Mouse (Mus musculus) lung, embryonic 14.5 days (tissue): ENCODE measurements around the gene Txnrd2. TPM values are rescaled to one million over a fixed set of nuclear protein-coding genes. Genes with fewer than 3 reads are reported as not detected.

Source experiments
- ATAC-seq: fragments of 200-750 bp; cut with Nextera tagmentation; 2 replicates; pipeline ENCODE4 v1.8.0; 2017; ENCODE audit warnings: mild to moderate bottlenecking, moderate TSS enrichment, moderate library complexity; ENCODE audit not compliant: insufficient read depth
- DNase-seq: peaks from one replicate; pipeline ENCODE4 v3.0.0-alpha.2; 2015
- H3K27ac ChIP-seq: fragments of 300-500 bp; sonication (generic); 2 replicates; pipeline ENCODE4 v1.5.1; 2014; ENCODE audit warnings: low read depth, mild to moderate bottlenecking, moderate library complexity
- H3K27me3 ChIP-seq: fragments of 300-500 bp; sonication (generic); 2 replicates; pipeline ENCODE4 v1.6.1; 2014; ENCODE audit warnings: low read length, control low read depth; ENCODE audit not compliant: insufficient read depth
- H3K36me3 ChIP-seq: fragments of 300-500 bp; sonication (generic); 2 replicates; pipeline ENCODE4 v1.6.1; 2014; ENCODE audit warnings: control low read depth; ENCODE audit not compliant: insufficient read depth
- H3K4me1 ChIP-seq: fragments of 300-500 bp; sonication (generic); 2 replicates; pipeline ENCODE4 v1.6.1; 2014; ENCODE audit warnings: antibody characterized with exemption, control low read depth; ENCODE audit not compliant: insufficient read depth
- H3K4me2 ChIP-seq: fragments of 300-500 bp; sonication (generic); 2 replicates; pipeline ENCODE4 v1.6.1; 2014; ENCODE audit warnings: mild to moderate bottlenecking
- H3K4me3 ChIP-seq: fragments of 300-500 bp; sonication (generic); 2 replicates; pipeline ENCODE4 v1.5.1; 2014; ENCODE audit warnings: low read depth, low read length
- H3K9ac ChIP-seq: fragments of 300-500 bp; sonication (generic); 2 replicates; pipeline ENCODE4 v1.6.1; 2014
- H3K9me3 ChIP-seq: fragments of 300-500 bp; sonication (generic); 2 replicates; pipeline ENCODE4 v1.6.1; 2016; ENCODE audit warnings: low read depth, low read length, control low read depth
- CTCF ChIP-seq: IDR thresholded peaks from 2 replicates; pipeline ENCODE4 v1.5.1; 2016; ENCODE audit warnings: antibody characterized with exemption, low read depth
- WGBS: fragments of 180-500 bp; shearing (Covaris S2); extraction: QIAGEN DNeasy Blood & Tissue Kit; methylation state at CpG from one replicate; pipeline ENCODE4 v1.1.7; 2014; 5-methylcytosine and 5-hydroxymethylcytosine counted together
- polyA plus RNA-seq: library from polyadenylated mRNA; unstranded; fragments of >200 nt; fragmentation: Nextera tagmentation; extraction: Ambion mirVana; gene quantifications from 2 replicates; pipeline ENCODE4 v1.2.1, GENCODE M21; 2014

The Txnrd2 gene
- polyA plus RNA-seq, 1 experiment from 2014 or later, result 21.5 TPM

DNA sequence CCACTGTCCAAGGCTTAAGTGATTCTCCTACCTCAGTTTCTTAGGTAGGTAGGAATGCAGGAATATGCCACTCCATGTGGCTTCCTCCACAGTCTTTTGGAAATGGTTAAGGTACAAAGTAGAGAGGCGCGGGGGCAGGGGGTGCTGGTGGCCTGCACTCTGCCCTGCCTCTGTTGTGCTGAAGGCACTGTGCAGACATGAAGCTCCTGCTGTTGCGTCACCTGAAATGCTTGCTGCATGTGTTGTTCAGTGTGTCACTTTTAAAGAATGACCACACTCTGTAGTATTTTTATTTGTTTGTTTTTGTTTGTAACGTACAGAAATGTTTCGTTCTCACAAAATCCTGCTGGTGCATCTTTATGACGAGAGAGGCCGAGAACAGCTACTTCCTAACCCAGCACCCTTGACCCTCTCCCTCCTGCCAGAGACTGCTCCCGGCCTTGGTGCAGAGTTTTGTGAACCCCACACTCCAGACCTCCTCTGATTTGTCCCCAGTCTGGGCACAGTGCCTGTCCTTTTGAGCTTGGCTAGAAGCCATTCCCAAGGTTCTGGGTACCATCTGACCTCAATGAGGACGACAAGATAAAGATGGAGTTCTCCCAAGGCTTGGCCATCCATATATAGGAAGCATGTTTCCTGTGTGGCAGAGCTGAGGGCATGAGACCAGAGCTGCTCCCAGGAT is 43.0 kb upstream of the Txnrd2 start:
- Histone ChIP-seq H3K36me3 (no peaks in the 10 kb centered on the region), H3K9me3 (no peaks in the 10 kb centered on the region), H3K27ac (no peak overlapping the region), H3K4me3 (no peak overlapping the region), H3K9ac (no peak overlapping the region), H3K4me1 (peaks cover 3% of the 10 kb centered on the region), H3K4me2 (no peak overlapping the region), H3K27me3 (no peaks in the 10 kb centered on the region)
- ATAC-seq (no peak), DNase-seq (no peak)
- no peak for TF ChIP-seq CTCF
- 62% methylated on average over 9 of the region's 9 CpGs for WGBS

DNA sequence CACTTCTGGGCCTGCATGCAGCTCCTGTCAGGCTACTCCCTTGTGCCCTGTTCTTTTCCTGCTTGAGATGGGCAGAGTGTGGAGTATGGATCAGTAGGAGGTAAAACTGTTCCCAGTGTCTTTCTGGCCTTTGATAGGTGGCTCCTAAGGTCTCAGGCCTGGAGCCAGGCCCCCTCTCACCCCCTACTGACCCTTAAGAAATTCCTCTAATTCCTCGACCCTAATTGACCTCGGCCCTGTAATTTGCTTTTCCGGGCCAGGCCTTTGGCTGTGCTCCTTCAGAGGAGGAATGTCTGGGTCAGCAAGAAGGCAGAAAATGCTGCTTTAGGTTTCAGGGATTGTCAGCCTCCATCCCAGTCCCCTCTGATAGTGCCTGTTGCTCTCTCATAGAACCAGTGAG is 42.4 kb upstream of the Txnrd2 start:
- no peaks in the 10 kb centered on the region for H3K9me3 ChIP-seq
- DNase-seq, result no peak
- H3K27ac ChIP-seq, result no peak overlapping the region
- no peaks in the 10 kb centered on the region for H3K36me3 ChIP-seq
- WGBS, result 19% methylated on average over 3 of the region's 3 CpGs
- H3K4me1 ChIP-seq, result peaks cover 8% of the 10 kb centered on the region
- no peak overlapping the region for H3K4me2 ChIP-seq
- no peaks in the 10 kb centered on the region for H3K27me3 ChIP-seq
- H3K4me3 ChIP-seq, result no peak overlapping the region
- no peak for ATAC-seq
- no peak for TF ChIP-seq CTCF
- H3K9ac ChIP-seq, result no peak overlapping the region

DNA sequence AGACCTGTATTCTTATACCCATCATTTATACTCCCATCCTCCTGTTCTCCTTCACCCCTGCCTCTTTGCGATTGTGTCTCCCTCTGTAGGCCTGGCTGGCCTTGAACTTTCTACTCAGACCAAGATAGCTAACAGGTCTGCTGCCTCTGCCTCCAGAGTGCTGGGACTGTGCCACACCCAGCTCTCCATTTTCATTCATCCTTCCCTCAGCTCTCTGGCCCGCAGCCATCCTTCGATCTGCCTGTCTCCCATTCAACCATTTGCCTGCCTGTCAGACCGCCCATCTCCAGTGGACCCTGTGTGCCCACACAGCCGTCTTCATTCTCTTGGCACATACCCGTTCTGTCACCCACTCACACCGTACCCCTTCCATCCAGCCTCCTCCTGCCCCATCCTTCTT is 42.0 kb upstream of the Txnrd2 start:
- H3K27ac ChIP-seq, result no peak overlapping the region
- TF ChIP-seq CTCF, result no peak

DNA sequence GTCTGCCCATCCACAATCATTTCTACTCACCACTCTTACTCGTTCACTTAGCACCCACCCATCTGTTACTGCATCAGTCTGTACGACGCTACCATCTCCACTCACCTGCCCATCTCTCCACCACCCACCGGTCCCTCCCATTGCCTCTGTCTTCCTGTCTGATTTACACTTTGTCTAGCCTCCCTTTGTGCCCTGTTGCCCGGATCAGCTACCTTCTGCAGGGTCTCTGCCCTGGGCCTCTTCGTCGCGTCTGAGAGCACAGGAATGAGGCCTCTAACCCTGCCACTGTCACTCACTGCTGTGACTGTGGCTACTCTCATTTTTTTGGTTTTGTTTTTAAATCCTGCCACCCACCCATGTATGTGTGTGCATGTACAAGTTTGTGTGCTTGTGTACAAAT is 41.5 kb upstream of the Txnrd2 start:
- Histone ChIP-seq H3K36me3 (no peaks in the 10 kb centered on the region), H3K4me1 (peaks cover 14% of the 10 kb centered on the region), H3K27ac (no peak overlapping the region), H3K4me2 (no peak overlapping the region), H3K9me3 (no peaks in the 10 kb centered on the region), H3K27me3 (no peaks in the 10 kb centered on the region), H3K9ac (no peak overlapping the region), H3K4me3 (no peak overlapping the region)
- TF ChIP-seq CTCF, result no peak
- DNase-seq (no peak), ATAC-seq (no peak)
- WGBS, result 79% methylated on average over 8 of the region's 8 CpGs

More for the DNA sequence above, 42.0 kb upstream of the Txnrd2 start:
- Histone ChIP-seq H3K4me1 (peaks cover 13% of the 10 kb centered on the region), H3K4me2 (no peak overlapping the region), H3K9ac (no peak overlapping the region), H3K27me3 (no peaks in the 10 kb centered on the region), H3K36me3 (no peaks in the 10 kb centered on the region), H3K9me3 (no peaks in the 10 kb centered on the region), H3K4me3 (no peak overlapping the region)
- DNase-seq (no peak), ATAC-seq (no peak)
- 71% methylated on average over 7 of the region's 7 CpGs for WGBS

DNA sequence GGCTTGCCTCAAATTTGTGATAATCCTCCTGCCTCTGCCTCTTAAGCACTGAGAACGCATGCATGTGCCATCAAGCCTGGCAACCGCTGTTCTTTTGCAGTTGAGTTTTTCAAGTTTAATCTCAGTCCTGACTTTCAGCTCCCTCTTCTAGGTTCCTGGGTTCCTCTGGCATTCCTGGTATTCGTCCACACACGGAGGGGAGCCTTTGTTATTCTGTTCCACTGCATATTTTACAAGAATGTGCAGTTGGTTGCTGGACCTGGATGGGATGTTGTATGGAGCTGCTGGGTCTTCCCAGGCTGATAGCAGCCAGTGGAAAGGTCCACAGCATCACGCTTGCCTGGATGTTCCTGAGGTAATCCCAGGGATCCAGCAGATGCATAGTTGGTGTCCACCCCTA is 40.8 kb upstream of the Txnrd2 start:
- H3K27ac ChIP-seq, result no peak overlapping the region
- no peaks in the 10 kb centered on the region for H3K36me3 ChIP-seq
- H3K9me3 ChIP-seq, result no peaks in the 10 kb centered on the region
- TF ChIP-seq CTCF, result no peak
- no peak overlapping the region for H3K4me3 ChIP-seq
- DNase-seq (no peak), ATAC-seq (no peak)
- no peak overlapping the region for H3K9ac ChIP-seq
- peaks cover 14% of the 10 kb centered on the region for H3K4me1 ChIP-seq
- 60% methylated on average over 5 of the region's 5 CpGs for WGBS
- no peak overlapping the region for H3K4me2 ChIP-seq
- H3K27me3 ChIP-seq, result no peaks in the 10 kb centered on the region

DNA sequence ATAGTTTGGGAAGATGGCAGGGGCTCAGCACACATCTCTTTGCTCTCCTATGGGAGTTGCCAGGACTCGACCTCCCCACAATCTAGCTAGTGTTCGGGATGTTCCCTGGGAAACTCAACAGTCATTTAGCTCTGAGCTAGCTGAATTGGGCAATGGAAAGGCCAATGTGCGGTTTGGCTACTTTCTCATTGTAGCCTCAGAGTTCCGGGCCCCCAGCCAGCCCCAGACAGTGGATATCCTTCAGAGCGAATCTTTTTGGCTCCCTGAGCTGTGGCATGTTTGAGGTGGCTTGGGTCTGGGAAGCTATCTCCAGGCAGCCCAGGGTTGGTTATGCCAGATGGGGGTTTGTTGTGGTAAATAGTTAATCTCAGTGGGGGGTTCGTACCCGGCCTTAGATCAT is 39.7 kb upstream of the Txnrd2 start:
- no peaks in the 10 kb centered on the region for H3K27me3 ChIP-seq
- no peak for TF ChIP-seq CTCF
- no peak overlapping the region for H3K9ac ChIP-seq
- no peak overlapping the region for H3K4me3 ChIP-seq
- DNase-seq (no peak), ATAC-seq (no peak)
- H3K4me1 ChIP-seq, result peaks cover 14% of the 10 kb centered on the region
- no peaks in the 10 kb centered on the region for H3K36me3 ChIP-seq
- H3K4me2 ChIP-seq, result no peak overlapping the region
- no peaks in the 10 kb centered on the region for H3K9me3 ChIP-seq
- 73% methylated on average over 7 of the region's 7 CpGs for WGBS
- no peak overlapping the region for H3K27ac ChIP-seq

DNA sequence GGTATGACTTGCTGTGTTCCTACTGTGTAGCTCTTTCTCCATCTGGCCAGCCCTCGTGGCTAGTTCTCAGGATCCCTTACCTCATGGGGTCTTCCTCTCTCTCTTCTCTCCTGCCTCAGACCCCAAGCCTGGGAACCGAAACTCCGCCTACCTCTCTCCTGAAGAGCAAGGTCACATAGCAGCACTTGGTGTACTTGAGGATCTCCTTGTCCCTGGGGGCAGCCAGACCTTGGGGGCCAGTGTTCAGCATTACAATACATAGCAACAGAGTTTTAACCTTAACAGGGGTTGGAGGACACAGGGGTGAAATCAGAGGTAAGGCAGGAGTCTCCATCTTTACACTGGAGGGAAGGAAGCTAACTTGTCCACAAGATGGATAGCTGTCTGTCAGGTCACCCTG is 39.2 kb upstream of the Txnrd2 start:
- H3K27me3 ChIP-seq, result no peaks in the 10 kb centered on the region
- H3K4me1 ChIP-seq, result peaks cover 14% of the 10 kb centered on the region
- H3K9me3 ChIP-seq, result no peaks in the 10 kb centered on the region
- no peak overlapping the region for H3K4me3 ChIP-seq
- no peak for ATAC-seq
- TF ChIP-seq CTCF, result no peak
- H3K36me3 ChIP-seq, result no peaks in the 10 kb centered on the region
- H3K9ac ChIP-seq, result no peak overlapping the region
- no peak overlapping the region for H3K27ac ChIP-seq
- 52% methylated on average over 3 of the region's 3 CpGs for WGBS
- H3K4me2 ChIP-seq, result no peak overlapping the region
- DNase-seq, result no peak
